1 mouse cellular context compared by ENCODE assay signal in the genomic region with DNA sequence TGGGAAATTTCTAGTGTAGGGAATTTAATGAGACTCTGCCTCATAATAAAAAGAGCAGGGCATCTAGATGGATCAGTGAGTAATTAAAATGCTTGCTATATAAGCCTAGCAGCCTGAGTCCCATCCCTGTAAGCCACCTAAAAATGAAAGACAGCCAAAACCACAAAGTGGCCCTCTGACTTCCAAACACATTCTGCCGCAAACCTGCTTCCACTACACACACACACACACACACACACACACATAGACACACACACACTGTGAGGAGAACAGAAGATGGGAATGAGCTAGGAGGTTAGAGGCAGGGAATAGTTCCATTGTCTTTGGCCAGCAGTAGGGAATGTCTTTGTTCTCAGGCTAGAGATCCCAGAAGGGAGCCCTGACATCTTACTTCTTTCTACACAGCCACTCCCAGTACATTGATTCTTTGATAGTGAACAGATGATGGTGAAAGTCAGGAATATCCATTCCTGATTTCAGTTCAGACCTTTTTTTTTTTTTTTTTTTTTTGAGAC.
TF ChIP-seq lines count a peak whose summit lies in the region.

No protein-coding gene starts in this region.

TF ChIP-seq in myocyte, 11 proteins besides CTCF, POLR2A, EP300 and RAD21 (continued from another document):
- TF ChIP-seq MYOG (IDR thresholded peaks at IDR 0.05; ENCODE audit: control insufficient read depth in 1 of 3, insufficient read depth in 1 of 3, insufficient read length in 2 of 3, low read depth in 2 of 3) = no peak
- TF ChIP-seq TCF3 (IDR thresholded peaks at IDR 0.05; ENCODE audit: insufficient read length, low read depth) = no peak
- no peak for TF ChIP-seq CEBPB (IDR thresholded peaks at IDR 0.05; ENCODE audit: insufficient read depth, poor library complexity, severe bottlenecking)
